Mouse (Mus musculus) R1 (cell line): Measurements from ENCODE around the gene Tmem259.

Source experiments
- DNase-seq: peaks from one replicate; pipeline ENCODE4 v3.0.0-alpha.2; 2018; ENCODE audit warnings: low read depth, low spot score

Tmem259 gene

DNA sequence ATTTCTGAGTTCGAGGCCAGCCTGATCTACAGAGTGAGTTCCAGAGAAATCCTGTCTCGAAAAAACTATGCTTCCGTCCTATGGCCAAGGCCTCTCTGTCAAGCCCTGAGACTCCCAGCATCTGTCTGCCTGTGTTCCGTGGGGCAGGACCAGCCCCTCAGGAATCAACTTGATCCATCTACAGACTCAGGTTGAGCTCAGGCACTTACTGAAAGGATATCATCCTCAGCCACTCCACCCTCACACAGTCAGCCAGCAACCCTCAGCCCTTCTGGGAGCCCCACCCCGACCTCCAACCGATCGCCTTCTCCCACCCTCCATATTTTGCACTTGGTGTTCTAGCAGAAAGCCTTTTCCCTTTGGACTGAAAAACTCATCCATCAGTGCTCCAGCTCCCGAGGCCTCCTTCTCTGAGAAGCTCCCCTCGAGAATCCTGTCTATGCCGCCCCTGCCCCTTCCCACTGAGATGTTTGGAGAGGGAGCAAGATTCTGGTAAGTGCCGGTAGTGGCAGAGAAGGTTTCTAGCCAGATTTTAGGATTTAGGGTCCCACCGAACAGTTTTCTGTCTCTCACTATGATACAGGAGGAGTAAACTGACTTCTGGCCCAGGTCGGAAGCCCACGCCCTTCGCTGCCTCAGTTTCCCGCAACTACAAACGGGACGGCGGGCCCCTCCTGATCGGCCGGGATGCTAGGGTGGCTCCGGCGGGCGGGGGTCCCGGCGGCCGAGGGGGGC, 3.8 kb upstream of the Tmem259 start:
- no peak for DNase-seq

DNA sequence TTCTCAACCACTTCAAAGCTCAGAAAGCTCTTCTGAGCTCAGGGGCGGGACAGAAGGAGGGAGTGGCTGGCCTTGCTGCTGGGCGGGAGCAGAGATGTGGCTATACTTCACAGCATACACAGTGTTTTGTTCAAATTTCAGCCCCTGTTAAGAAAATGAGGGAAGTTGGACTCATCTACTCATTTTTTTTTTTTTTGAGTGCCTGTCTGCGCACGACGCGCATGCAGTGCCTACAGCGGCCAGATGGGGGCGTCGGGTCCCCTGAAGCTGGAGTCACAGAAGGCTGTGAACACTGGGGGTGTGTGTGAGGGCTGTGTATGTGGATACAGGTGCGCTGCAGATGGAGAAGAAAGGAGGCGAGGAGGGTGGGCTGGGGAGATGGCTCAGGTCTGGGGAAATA, 2.8 kb upstream of the Tmem259 start:
- peak; percentile 89 for DNase-seq

DNA sequence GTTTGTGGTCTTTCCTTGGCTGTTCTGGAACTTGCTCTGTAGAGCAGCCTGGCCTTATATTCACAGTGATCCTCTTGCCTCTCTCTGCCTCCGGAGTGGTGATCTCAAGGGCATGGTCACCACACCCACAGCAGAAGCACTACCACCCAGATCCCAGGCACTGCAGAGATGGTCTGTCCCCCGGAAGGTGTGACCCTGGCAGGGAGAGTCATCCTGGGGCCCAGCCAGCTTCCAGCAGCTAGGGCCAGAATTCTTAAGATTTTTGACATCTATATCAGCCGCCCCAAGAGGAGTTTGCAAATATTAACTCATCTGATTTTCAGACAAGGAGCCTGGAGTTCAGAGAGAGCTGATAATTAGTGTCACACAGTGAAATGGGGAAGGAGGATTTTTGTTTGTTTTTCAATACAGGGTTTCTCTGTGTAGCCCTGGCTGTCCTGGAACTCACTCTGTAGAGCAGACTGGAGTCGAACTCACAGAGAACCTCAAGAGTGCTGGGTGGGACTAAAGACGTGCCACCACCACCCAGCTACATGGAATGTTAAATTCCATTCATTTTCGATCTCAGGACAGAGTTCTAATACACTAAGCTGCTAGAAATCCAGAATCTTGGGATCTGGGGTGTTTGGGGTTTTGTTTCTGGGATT, 2.2 kb upstream of the Tmem259 start:
- DNase-seq, result no peak

DNA sequence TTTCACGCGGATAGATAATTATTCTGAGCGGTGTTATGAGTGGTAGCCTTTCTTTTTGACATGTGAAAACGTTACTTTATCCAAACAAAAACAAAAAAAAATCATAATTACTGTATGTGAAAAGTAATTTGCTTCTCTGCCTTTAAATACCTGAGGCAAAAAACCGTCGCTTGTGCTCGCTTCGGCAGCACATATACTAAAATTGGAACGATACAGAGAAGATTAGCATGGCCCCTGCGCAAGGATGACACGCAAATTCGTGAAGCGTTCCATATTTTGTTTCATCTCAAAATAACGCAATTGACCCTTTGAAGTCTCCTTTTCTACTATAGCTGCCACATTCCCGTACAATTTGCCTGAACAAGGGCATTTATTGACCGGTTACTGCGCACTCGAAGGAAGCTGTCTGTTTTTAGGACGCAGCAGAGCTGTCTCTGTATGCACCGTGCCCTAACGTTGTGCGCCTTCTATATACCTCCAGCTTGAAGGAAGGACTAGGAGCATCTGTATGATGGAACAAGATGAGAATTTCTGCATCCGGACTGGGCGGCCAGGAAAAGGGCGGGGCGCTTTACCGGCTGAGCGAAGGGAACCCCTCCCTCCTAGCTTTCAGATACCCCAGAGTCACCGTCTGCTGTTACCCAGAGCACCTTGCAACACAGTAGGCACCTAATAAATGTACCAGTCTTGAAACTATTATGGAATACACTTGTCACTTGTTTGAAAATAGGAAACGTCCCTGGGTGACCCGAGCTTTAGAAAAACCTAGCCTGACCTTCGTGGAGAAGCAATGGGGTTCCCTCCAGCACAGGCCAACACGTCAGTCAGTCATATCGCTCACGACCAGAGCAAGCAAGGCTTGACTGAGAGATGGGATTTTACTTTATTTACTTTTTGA, 1.5 kb upstream of the Tmem259 start:
- peak; percentile 84 for DNase-seq

DNA sequence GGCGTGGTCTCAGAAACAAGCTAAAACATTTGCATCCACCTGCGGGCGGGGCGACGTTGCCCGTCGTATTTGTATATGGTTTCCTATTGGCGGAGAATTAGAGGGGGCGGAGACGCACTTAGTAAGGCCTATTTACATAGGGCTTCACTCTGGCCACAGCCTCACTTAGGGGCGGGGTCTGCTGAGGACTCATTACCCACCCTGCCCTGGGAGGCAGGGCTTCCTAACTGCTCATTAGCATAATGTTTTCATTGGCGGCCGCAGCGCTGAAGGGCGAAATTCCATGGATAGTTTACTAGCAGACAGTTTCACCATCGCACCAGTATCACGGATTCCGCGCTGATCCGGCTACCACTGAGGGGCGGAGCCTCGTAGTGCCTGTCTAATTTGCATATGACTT, 741 bp upstream of the Tmem259 start:
- DNase-seq, result peak; percentile 100

DNA sequence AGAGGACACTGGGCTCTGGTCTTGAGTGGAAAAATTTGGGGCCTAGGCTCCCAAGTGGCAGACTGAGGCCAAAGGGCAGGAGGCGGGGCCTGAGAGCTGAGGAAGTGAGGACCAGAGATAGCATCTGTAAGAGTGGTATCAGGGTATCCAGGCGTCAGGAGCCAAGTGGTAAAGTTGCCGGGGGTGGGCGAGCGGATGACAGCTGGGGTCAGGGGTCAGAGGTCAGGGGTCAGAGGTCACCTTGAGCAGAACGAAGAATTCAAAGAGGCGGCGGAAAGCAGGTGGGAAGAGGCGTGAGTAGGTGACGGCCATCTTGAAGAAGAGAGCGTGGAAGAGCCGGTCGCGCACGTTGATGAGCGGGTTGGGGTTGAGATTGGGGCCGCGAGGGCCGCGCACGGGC, 460 bp downstream of the Tmem259 start:
- DNase-seq, result peak; percentile 85

DNA sequence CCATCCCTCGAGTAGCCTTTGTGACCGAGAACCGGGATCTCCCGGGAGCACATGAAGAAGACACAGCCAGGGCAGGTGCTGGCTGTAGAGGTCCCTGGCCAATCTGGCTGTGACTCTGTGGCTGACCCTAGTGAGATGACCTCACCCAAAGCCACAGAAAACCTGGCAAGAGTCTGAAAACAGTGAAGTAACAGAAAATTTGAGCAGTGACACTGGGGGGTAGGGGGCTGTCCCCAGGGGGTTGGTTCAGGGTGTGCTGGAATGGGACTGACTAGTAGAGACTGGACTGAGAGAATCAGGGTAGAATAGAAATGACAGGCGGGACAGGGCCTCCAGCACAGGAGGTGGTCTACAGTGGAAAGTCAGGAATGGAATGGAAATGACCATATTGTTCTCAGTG, 925 bp downstream of the Tmem259 start:
- no peak for DNase-seq

DNA sequence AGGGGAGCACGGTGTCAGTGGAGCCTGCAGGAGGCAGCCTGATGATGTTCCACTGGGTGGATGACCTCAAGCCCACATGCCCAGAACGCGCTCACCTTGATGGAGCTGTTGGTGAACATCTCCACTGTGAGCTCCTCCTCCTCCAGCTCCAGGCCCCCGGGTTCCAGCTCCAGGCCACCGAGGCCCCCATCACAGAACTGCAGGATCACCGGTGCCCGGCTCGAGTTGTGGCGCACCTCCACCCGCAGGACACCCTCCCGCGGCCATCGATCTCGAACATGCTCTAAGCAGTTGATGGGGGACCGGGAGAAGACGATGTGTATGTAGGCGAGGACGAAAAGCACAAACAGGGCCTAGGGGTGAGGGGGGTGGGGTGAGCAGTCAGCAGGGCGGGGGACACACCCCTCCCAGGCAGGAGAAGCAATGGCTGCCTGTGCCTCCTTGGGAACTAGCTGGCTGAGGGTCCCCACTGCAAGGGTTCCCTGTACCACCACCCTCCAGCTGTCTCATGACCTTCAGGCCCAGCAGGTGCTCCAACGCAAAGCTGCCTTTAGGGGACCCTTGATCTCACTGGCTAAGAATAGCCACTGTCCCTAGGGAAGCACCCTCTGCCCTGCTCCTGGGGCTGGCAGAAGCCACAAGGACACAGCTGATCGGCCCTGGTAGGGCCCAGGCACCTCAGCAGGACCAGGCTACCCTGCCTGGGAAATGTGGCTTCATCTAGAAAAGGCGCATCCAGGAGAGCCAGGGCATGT, 4.6 kb downstream of the Tmem259 start:
- DNase-seq, result no peak

DNA sequence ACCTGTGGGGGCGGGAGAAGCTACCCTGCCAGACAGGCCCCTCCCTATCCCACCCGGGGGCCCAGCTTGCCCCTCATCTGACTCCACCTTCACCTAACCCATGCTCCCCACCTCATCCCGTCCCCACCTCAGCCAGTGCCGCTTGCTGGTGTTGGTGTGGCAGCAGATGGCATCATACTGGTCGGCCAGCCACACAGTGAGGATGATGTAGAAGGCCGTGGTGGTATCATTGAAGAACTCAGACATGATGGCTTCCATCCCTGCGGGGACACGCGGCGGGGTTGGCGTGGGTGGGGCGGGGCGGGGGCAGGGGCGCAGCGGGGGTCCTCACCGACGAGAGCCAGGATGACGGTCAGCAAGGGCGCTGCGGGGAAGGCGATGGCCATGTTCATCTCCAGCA, 6.1 kb downstream of the Tmem259 start:
- DNase-seq, result no peak

DNA sequence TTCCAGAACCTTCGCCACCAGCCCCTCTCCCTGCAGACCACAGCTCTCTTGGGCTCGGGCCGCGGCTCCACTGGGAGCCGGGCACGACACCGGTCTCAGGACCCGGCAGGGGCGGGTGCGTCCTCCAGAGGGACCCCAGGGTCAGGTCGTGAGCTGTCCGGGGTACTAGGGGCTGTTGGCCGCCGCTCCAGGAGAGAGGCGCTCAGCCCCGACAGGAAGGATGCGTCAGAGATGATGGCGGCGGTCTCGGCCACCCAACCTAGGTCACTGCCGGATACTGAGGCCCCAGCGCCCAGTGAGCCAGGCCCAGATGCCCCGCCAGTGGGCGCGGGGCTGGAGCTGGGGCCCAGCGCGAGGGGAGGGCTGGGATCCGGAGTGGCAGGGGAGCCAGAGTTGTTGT, 6.8 kb downstream of the Tmem259 start:
- no peak for DNase-seq

DNA sequence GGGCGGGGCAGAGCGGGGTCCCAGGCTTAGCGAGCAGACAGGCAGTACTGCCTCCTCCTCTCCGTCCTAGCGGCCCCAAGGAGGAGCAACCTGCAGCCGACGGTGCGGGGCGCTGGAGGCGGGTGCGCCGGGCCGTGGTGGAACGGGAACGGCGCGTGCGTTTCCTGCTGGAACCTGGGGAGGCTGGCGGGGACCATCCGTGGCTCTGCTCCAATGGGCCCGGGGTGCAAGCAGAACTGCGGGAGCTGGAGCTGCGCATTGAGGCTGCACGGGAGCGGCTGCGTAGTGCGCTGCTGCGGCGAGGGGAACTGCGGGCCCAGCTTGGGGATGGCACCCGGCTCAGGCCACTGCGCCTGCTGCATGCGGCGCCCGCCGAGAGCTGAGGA, 7.4 kb downstream of the Tmem259 start:
- peak; percentile 63 for DNase-seq

DNA sequence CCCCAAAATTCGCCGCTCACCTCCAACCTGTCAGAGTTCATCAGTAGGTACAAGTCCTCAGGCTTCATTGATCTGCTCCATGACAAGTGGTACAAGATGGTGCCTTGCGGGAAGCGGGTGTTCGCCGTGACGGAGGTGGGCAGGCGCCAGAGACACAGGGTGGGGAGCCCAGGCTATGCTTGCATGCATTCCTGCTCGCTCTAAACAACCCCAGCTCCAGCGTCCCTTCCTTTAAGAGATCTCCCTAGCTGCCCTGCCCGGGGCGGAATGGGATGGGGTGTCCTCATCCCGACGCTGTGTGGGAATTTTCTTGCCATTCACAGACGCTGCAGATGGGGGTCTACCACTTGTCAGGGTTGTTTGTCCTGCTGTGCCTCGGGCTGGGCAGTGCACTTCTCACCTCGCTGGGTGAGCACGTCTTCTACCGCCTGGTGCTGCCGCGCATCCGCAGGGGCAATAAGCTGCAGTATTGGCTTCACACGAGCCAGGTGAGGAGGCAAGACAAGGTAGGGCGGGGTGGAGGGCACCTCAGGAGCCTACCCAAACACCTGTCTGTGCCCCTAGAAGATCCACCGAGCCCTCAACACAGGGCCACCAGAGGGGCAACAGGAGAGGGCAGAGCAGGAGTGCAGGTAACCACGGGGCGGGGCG, 7.9 kb downstream of the Tmem259 start:
- DNase-seq, result no peak

DNA sequence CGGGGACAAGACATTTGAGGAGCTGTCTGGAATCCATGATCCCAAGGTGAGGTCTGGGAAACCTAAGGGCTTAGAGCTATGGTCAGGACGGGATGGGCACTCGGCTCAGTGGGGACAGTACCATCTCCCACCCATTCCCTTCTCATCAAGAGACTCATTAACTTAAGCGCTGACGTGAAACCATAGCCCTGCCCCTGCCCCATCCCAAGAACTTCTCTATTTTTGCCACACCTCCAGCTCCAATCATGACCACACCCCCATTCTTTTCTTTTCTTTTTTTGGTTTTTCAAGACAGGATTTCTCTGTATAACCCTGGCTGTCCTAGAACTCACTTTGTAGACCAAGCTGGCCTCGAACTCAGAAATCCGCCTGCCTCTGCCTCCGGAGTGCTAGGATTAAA, 9.5 kb downstream of the Tmem259 start:
- no peak for DNase-seq

DNA sequence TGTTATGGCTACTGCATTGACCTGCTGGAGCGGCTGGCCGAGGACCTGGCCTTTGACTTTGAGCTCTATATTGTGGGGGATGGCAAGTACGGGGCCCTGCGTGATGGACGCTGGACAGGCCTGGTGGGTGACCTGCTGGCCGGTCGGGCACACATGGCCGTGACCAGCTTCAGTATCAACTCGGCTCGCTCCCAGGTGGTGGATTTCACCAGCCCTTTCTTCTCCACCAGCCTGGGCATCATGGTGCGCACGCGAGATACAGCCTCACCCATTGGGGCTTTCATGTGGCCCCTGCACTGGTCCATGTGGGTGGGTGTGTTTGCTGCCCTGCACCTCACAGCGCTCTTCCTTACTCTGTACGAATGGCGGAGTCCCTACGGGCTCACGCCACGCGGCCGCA, 10.0 kb downstream of the Tmem259 start:
- DNase-seq, result no peak

DNA sequence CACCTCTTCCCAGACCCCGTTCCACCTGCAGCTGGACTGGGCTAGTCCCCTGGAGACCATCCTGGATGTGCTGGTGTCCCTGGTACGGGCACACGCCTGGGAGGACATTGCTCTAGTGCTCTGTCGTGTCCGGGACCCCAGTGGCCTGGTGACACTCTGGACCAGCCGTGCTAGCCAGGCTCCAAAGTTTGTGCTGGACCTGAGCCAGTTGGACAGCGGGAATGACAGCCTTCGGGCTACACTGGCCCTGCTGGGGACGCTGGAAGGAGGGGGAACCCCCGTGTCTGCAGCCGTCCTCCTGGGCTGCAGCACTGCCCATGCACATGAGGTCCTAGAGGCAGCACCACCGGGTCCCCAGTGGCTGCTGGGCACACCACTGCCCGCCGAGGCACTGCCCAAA, 11.3 kb downstream of the Tmem259 start:
- DNase-seq, result no peak

DNA sequence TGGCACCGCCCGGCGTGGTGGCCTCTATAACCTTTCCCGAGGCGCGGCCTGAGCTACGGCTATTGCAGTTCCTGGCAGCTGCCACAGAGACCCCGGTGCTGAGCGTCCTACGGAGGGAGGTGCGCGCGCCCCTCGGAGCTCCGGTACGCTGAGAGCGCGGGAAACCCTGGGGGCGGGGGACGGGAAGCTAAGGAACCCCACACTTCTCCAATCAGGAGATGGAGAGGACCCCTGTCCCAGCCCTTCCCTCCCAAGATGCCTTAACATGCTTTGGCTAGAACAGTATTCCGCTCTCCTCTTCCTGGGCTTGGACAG, 13.0 kb downstream of the Tmem259 start:
- peak; percentile 57 for DNase-seq

DNA sequence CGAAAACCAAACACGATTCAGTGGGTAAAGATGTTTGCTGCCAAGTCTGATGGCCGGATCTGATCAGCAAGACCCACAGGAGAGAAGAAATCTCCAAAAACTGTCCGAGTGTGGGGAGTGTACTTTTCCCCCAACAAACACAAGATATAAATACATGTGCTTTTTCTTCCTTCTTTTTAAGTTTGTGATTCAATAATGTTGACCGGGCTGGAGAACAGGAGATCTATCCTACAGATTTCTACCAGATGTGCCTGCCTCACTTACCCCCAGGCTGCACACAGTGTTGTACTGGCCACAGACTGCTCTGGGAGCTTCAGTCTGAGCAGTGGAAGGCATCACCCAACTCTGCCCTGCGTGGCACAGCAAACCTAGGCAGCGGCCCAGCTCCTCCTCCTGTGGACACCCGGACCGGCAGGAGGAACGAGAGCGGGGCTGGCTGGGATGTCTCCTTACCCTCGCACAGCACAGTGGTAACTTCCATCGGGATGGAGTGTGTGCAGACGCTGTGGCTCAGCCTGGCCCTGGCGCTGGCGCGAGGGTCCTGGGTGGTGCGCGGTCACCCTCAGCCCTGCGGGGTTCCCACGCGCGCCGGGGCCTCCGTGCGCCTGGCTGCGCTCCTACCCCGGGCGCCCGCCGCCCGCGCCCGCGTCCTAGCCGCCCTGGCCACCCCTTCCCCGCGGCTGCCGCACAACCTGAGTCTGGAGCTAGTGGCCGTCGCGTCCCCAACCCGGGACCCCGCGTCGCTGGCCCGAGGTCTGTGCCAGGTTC, 13.5 kb downstream of the Tmem259 start, which contains the start of gene Grin3b:
TSS of gene Grin3b (plus strand) at position 301 of the 768 bp plus-strand sequence.
- no peak for DNase-seq

DNA sequence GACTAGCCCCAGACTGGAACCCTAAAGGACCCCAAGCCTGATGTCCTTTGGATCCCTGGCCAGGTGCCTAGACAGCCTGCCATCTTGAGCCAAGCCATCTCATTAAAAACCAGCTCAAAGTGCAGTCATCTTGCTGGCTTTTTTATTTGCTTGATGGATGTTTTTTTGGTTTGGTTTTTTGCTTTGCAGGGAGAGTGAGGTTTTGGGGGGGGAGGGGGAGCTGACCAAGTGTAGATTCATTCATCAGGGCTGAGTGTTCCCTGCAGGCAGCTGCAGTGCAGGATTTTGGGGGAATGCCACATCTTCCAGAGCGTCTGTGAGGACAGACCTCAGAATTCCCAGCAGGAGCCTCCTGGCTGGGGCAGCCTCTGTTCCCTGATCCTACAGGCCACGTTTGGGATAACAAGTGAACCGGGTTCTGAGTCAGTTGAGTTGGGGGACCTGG, 15.0 kb downstream of the Tmem259 start:
- peak; percentile 60 for DNase-seq

DNA sequence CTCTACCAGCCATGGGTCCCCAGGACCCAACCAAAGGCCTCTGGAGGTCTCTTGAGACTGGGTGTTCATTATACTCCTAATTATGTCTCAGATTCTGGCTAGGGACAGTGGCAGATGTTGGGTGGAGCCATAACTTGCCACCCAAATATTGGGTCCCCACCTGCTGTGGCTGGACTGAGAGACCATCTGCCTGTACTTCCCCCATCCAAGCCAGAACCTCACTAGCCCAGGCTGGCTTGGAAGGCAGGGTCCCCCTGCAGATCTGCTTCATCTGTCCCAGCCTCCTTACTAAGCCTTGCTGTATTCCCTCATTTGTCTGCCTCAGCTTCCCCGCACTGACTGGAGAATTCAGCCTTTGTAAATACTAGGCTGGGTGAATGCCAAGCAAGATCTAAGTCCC, 15.9 kb downstream of the Tmem259 start:
- DNase-seq, result no peak

DNA sequence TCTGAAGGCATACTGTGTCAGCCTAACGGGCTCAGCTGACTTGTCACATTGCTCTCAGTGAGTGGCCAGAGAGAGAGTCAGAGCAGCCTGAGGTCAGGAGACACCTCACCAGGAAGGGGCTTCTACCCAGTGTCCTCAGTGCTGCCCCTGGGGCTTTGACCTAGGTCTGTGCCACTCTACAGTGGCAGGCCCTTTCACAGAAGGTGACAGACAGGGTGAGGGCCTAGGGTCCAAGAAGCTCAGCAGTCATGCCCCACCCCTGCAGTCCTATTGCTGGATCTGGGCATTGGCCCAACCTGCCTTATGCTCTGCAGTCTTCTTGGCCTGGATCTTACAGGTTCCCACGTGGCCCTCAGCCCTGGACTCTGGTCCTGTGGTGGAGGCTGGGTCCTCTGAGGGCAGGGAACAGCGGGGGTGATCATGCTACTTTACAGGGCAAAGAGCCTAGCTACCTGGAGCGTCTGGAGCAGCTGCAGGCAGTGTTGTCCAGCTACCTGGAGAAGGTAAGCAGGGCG, 17.2 kb downstream of the Tmem259 start:
- DNase-seq, result no peak
